Mouse (Mus musculus) kidney, embryonic 15.5 days (tissue): Measurements from ENCODE around the gene Jade1. TPM values are rescaled to one million over a fixed set of nuclear protein-coding genes. Genes with fewer than 3 reads are reported as not detected.
A peak's percentile ranks its signal among the peaks of the same experiment; 100 is the strongest.

ENCODE experiments used
- ATAC-seq: fragments of 200-750 bp; cut with Nextera tagmentation; replicated peaks from 2 replicates; pipeline ENCODE4 v1.8.0; 2017; ENCODE audit warnings: moderate TSS enrichment; ENCODE audit not compliant: low FRiP score
- H3K27ac ChIP-seq: fragments of 300-500 bp; sonication (generic); 2 replicates; pipeline ENCODE4 v1.5.1; 2015; ENCODE audit warnings: mild to moderate bottlenecking, inconsistent platforms
- H3K27me3 ChIP-seq: fragments of 300-500 bp; sonication (generic); 2 replicates; pipeline ENCODE4 v1.6.1; 2015; ENCODE audit warnings: inconsistent platforms
- H3K36me3 ChIP-seq: fragments of 300-500 bp; sonication (generic); 2 replicates; pipeline ENCODE4 v1.6.1; 2015; ENCODE audit warnings: inconsistent platforms
- H3K4me1 ChIP-seq: fragments of 300-500 bp; sonication (generic); 2 replicates; pipeline ENCODE4 v1.6.1; 2015; ENCODE audit warnings: inconsistent platforms
- H3K4me2 ChIP-seq: fragments of 300-500 bp; sonication (generic); 2 replicates; pipeline ENCODE4 v1.6.1; 2015; ENCODE audit warnings: moderate library complexity, mild to moderate bottlenecking, inconsistent platforms
- H3K4me3 ChIP-seq: fragments of 300-500 bp; sonication (generic); replicated peaks from 2 replicates; pipeline ENCODE4 v1.5.1; 2015; ENCODE audit warnings: mild to moderate bottlenecking, inconsistent platforms
- H3K9ac ChIP-seq: fragments of 300-500 bp; sonication (generic); 2 replicates; pipeline ENCODE4 v1.6.1; 2015; ENCODE audit warnings: mild to moderate bottlenecking, inconsistent platforms
- H3K9me3 ChIP-seq: fragments of 300-500 bp; sonication (generic); replicated peaks from 2 replicates; pipeline ENCODE4 v1.6.1; 2016; ENCODE audit warnings: inconsistent platforms
- WGBS: fragments of 180-500 bp; shearing (Covaris S2); methylation state at CpG from one replicate; pipeline ENCODE4 v1.1.7; 2015; ENCODE audit warnings: mixed read lengths; 5-methylcytosine and 5-hydroxymethylcytosine counted together
- polyA plus RNA-seq: library from polyadenylated mRNA; unstranded; fragments of >200 nt; fragmentation: Nextera tagmentation; extraction: Ambion mirVana; gene quantifications from 2 replicates; pipeline ENCODE4 v1.2.1, GENCODE M21; 2015

Jade1 gene
- polyA plus RNA-seq, 1 experiment from 2014 or later, result 22.8 TPM

GRCm38 (mm10) chr3:41592805-41593204, 37.3 kb downstream of the Jade1 start:
- H3K9me3 ChIP-seq, result no peaks in the 10 kb centered on the region
- H3K4me1 ChIP-seq, result peaks cover 8% of the 10 kb centered on the region; the same call in 1 of the 2 replicates
- WGBS, result 75% methylated on average over 7 of the region's 7 CpGs
- H3K36me3 ChIP-seq, result peaks cover 91% of the 10 kb centered on the region
- H3K4me2 ChIP-seq, result no peak overlapping the region
- H3K4me3 ChIP-seq, result no peak overlapping the region
- no peaks in the 10 kb centered on the region for H3K27me3 ChIP-seq
- H3K9ac ChIP-seq, result no peak overlapping the region
- H3K27ac ChIP-seq, result no peak overlapping the region
- ATAC-seq, result no peak

- Histone ChIP-seq H3K4me3 (no peak overlapping the region), H3K27ac (no peak overlapping the region), H3K9me3 (no peaks in the 10 kb centered on the region), H3K4me1 (peaks cover 3% of the 10 kb centered on the region; the same call in 1 of the 2 replicates), H3K9ac (no peak overlapping the region), H3K27me3 (no peaks in the 10 kb centered on the region), H3K36me3 (peaks cover 96% of the 10 kb centered on the region), H3K4me2 (no peak overlapping the region)
- ATAC-seq, result no peak
- WGBS, result 76% methylated on average over 9 of the region's 9 CpGs
Measured at GRCm38 (mm10) chr3:41594097-41594879, 38.8 kb downstream of the Jade1 start.

- H3K27ac ChIP-seq, result no peak overlapping the region
- no peaks in the 10 kb centered on the region for H3K9me3 ChIP-seq
- no peaks in the 10 kb centered on the region for H3K4me1 ChIP-seq
- no peak overlapping the region for H3K4me2 ChIP-seq
- 94% methylated on average over 4 of the region's 4 CpGs for WGBS
- H3K9ac ChIP-seq, result no peak overlapping the region
- ATAC-seq, result no peak
- H3K36me3 ChIP-seq, result peaks cover 96% of the 10 kb centered on the region
- H3K27me3 ChIP-seq, result no peaks in the 10 kb centered on the region
- H3K4me3 ChIP-seq, result no peak overlapping the region
Measured at GRCm38 (mm10) chr3:41595010-41595409, 39.5 kb downstream of the Jade1 start.

GRCm38 (mm10) chr3:41597036-41597435, 41.5 kb downstream of the Jade1 start:
- H3K27me3 ChIP-seq, result no peaks in the 10 kb centered on the region
- WGBS, result 94% methylated on average over 8 of the region's 8 CpGs
- no peak overlapping the region for H3K4me3 ChIP-seq
- no peak overlapping the region for H3K4me2 ChIP-seq
- no peak overlapping the region for H3K9ac ChIP-seq
- no peaks in the 10 kb centered on the region for H3K9me3 ChIP-seq
- H3K36me3 ChIP-seq, result peaks cover 93% of the 10 kb centered on the region
- ATAC-seq, result no peak
- no peaks in the 10 kb centered on the region for H3K4me1 ChIP-seq
- no peak overlapping the region for H3K27ac ChIP-seq

GRCm38 (mm10) chr3:41598412-41598811, 42.9 kb downstream of the Jade1 start:
- H3K9me3 ChIP-seq, result no peaks in the 10 kb centered on the region
- no peak overlapping the region for H3K4me2 ChIP-seq
- no peak overlapping the region for H3K9ac ChIP-seq
- no peaks in the 10 kb centered on the region for H3K27me3 ChIP-seq
- H3K4me1 ChIP-seq, result peaks cover 12% of the 10 kb centered on the region
- WGBS, result 83% methylated on average over 9 of the region's 9 CpGs
- H3K27ac ChIP-seq, result no peak overlapping the region
- H3K4me3 ChIP-seq, result no peak overlapping the region
- ATAC-seq, result no peak
- peaks cover 81% of the 10 kb centered on the region for H3K36me3 ChIP-seq

GRCm38 (mm10) chr3:41599226-41599625, 43.7 kb downstream of the Jade1 start:
- Histone ChIP-seq H3K36me3 (peaks cover 76% of the 10 kb centered on the region), H3K9me3 (no peaks in the 10 kb centered on the region), H3K9ac (no peak overlapping the region), H3K4me2 (no peak overlapping the region), H3K27ac (no peak overlapping the region), H3K4me1 (peaks cover 18% of the 10 kb centered on the region), H3K4me3 (no peak overlapping the region), H3K27me3 (no peaks in the 10 kb centered on the region)
- 92% methylated on average over 10 of the region's 10 CpGs for WGBS
- ATAC-seq, result no peak

GRCm38 (mm10) chr3:41599806-41600589, 44.5 kb downstream of the Jade1 start:
- H3K9ac ChIP-seq, result no peak overlapping the region
- H3K4me2 ChIP-seq, result no peak overlapping the region
- 80% methylated on average over 14 of the region's 14 CpGs for WGBS
- peaks cover 18% of the 10 kb centered on the region for H3K4me1 ChIP-seq
- H3K27ac ChIP-seq, result no peak overlapping the region
- peaks cover 76% of the 10 kb centered on the region for H3K36me3 ChIP-seq
- H3K27me3 ChIP-seq, result no peaks in the 10 kb centered on the region
- no peaks in the 10 kb centered on the region for H3K9me3 ChIP-seq
- no peak overlapping the region for H3K4me3 ChIP-seq
- peak; percentile 34 for ATAC-seq

GRCm38 (mm10) chr3:41601226-41602020, 45.9 kb downstream of the Jade1 start:
- ATAC-seq, result no peak
- WGBS, result 84% methylated on average over 9 of the region's 9 CpGs
- peaks cover 76% of the 10 kb centered on the region for H3K36me3 ChIP-seq

GRCm38 (mm10) chr3:41602933-41603332, 47.4 kb downstream of the Jade1 start:
- peaks cover 70% of the 10 kb centered on the region for H3K36me3 ChIP-seq
- ATAC-seq, result no peak
- no peaks in the 10 kb centered on the region for H3K9me3 ChIP-seq
- H3K4me2 ChIP-seq, result no peak overlapping the region
- H3K4me3 ChIP-seq, result no peak overlapping the region
- H3K27me3 ChIP-seq, result no peaks in the 10 kb centered on the region
- WGBS, result 37% methylated on average over 10 of the region's 10 CpGs
- no peak overlapping the region for H3K9ac ChIP-seq
- H3K27ac ChIP-seq, result 0 out of 2 replicates have a peak overlapping the region, but pooled peaks have one; percentile 15
- H3K4me1 ChIP-seq, result peaks cover 24% of the 10 kb centered on the region

More at GRCm38 (mm10) chr3:41601226-41602020, 45.9 kb downstream of the Jade1 start:
- H3K4me1 ChIP-seq, result peaks cover 24% of the 10 kb centered on the region
- no peaks in the 10 kb centered on the region for H3K27me3 ChIP-seq
- H3K9ac ChIP-seq, result no peak overlapping the region
- no peak overlapping the region for H3K27ac ChIP-seq
- H3K4me3 ChIP-seq, result no peak overlapping the region
- no peak overlapping the region for H3K4me2 ChIP-seq
- H3K9me3 ChIP-seq, result no peaks in the 10 kb centered on the region

GRCm38 (mm10) chr3:41603470-41604019, 48.0 kb downstream of the Jade1 start:
- Histone ChIP-seq H3K9ac (no peak overlapping the region), H3K27ac (no peak overlapping the region), H3K4me3 (no peak overlapping the region), H3K36me3 (peaks cover 65% of the 10 kb centered on the region), H3K9me3 (no peaks in the 10 kb centered on the region), H3K27me3 (no peaks in the 10 kb centered on the region), H3K4me1 (peaks cover 24% of the 10 kb centered on the region), H3K4me2 (no peak overlapping the region)
- WGBS, result 43% methylated on average over 5 of the region's 5 CpGs
- ATAC-seq, result no peak

GRCm38 (mm10) chr3:41604629-41605321, 49.2 kb downstream of the Jade1 start:
- peaks cover 24% of the 10 kb centered on the region for H3K4me1 ChIP-seq
- no peaks in the 10 kb centered on the region for H3K27me3 ChIP-seq
- H3K36me3 ChIP-seq, result peaks cover 64% of the 10 kb centered on the region
- no peak overlapping the region for H3K4me3 ChIP-seq
- ATAC-seq, result no peak
- no peak overlapping the region for H3K4me2 ChIP-seq
- H3K9ac ChIP-seq, result no peak overlapping the region
- no peaks in the 10 kb centered on the region for H3K9me3 ChIP-seq
- no peak overlapping the region for H3K27ac ChIP-seq
- 89% methylated on average over 12 of the region's 12 CpGs for WGBS
